Mouse (Mus musculus): Measurements from ENCODE around the gene Filip1. TPM values are rescaled to one million over a fixed set of nuclear protein-coding genes. Genes with fewer than 3 reads are reported as not detected.

Gene Filip1
- polyA plus RNA-seq, 2 experiments, result 0.29 to 0.37 TPM

GRCm38 (mm10) chr9:79842615-79843014 lies 170.0 kb downstream of the Filip1 start:
- WGBS (ENCODE audit: insufficient replicate concordance), result 62% methylated on average over 6 of the region's 6 CpGs
- no peak overlapping the region for H3K9ac ChIP-seq (replicated peaks)
- H3K27me3 ChIP-seq (ENCODE audit: control insufficient read depth, insufficient read depth, low read length), result no peaks in the 10 kb centered on the region
- DNase-seq (ENCODE audit: low read depth in 3 of 3, low spot score in 3 of 3), result no peak
- no peaks in the 10 kb centered on the region for H3K36me3 ChIP-seq (replicated peaks; ENCODE audit: control insufficient read depth, insufficient read depth, low read depth)
- no peak for ATAC-seq (ENCODE audit: insufficient read depth)
- H3K4me1 ChIP-seq (replicated peaks; ENCODE audit: control insufficient read depth in 2 of 2, insufficient read depth in 2 of 2, low read length in 1 of 2), result no peaks in the 10 kb centered on the region
- H3K4me2 ChIP-seq (ENCODE audit: low read depth), result no peak overlapping the region
- no peak overlapping the region for H3K27ac ChIP-seq
- H3K4me3 ChIP-seq (ENCODE audit: insufficient read depth in 1 of 2, low read depth in 2 of 2, low read length in 2 of 2), result no peak overlapping the region
- no peak for TF ChIP-seq EP300 (IDR thresholded peaks at IDR 0.05; ENCODE audit: low read depth)
- no peak for TF ChIP-seq CTCF (IDR thresholded peaks at IDR 0.05; ENCODE audit: low read depth)
- no peaks in the 10 kb centered on the region for H3K9me3 ChIP-seq (ENCODE audit: control insufficient read depth, low read length)

DNA sequence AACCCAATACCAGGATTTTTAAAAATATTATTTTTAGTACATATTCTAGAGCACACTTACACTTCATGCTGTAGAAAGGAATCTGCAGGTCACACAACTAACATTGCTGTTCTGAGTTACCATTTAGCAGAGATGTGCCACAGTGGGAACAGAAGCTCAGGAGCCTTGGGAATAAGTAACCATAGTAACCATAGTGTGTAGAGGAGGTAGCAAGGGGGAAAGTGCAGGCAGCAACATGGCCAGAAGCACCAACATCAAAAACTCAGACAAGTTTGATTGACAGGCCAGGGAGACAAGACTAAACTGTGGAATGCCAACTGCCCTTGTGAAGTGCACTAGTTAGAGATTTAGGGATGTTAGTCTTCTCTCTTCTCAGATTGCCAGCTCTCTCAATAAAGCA lies 170.6 kb downstream of the Filip1 start:
- no peak overlapping the region for H3K4me3 ChIP-seq (ENCODE audit: insufficient read depth in 1 of 2, low read depth in 2 of 2, low read length in 2 of 2)
- ATAC-seq (ENCODE audit: insufficient read depth), result no peak
- H3K4me1 ChIP-seq (replicated peaks; ENCODE audit: control insufficient read depth in 2 of 2, insufficient read depth in 2 of 2, low read length in 1 of 2), result no peaks in the 10 kb centered on the region
- no peak overlapping the region for H3K27ac ChIP-seq
- DNase-seq (ENCODE audit: low read depth in 3 of 3, low spot score in 3 of 3), result no peak
- H3K36me3 ChIP-seq (replicated peaks; ENCODE audit: control insufficient read depth, insufficient read depth, low read depth), result no peaks in the 10 kb centered on the region
- H3K4me2 ChIP-seq (ENCODE audit: low read depth), result no peak overlapping the region
- no peak for TF ChIP-seq EP300 (IDR thresholded peaks at IDR 0.05; ENCODE audit: low read depth)
- TF ChIP-seq CTCF (IDR thresholded peaks at IDR 0.05; ENCODE audit: low read depth), result no peak
- no peaks in the 10 kb centered on the region for H3K27me3 ChIP-seq (ENCODE audit: control insufficient read depth, insufficient read depth, low read length)
- H3K9me3 ChIP-seq (ENCODE audit: control insufficient read depth, low read length), result no peaks in the 10 kb centered on the region
- no peak overlapping the region for H3K9ac ChIP-seq (replicated peaks)

DNA sequence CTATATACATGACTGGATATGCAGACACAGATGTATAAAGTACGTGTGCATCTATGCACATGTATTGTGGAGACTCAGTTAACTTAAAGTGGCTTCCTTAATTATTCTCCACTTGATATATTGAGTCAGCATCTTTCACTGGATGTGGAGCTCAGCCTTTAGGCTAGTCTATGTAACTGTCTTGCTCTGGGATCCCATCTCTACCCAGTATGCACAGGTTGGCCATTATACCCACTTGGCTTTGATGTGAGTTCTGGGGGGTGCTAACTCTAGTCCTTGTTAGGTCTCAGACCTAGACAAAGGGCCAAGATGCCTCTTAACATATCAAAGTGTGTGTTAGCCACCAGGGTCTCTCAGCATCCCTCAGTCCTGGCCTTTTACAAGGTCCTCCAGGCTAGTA lies 181.4 kb downstream of the Filip1 start:
- no peak for ATAC-seq (ENCODE audit: insufficient read depth)
- no peak for DNase-seq (ENCODE audit: low read depth in 3 of 3, low spot score in 3 of 3)
- no peaks in the 10 kb centered on the region for H3K27me3 ChIP-seq (ENCODE audit: control insufficient read depth, insufficient read depth, low read length)
- no peak overlapping the region for H3K27ac ChIP-seq
- H3K4me3 ChIP-seq (ENCODE audit: insufficient read depth in 1 of 2, low read depth in 2 of 2, low read length in 2 of 2), result no peak overlapping the region
- no peak overlapping the region for H3K9ac ChIP-seq (replicated peaks)
- no peaks in the 10 kb centered on the region for H3K36me3 ChIP-seq (replicated peaks; ENCODE audit: control insufficient read depth, insufficient read depth, low read depth)
- H3K9me3 ChIP-seq (ENCODE audit: control insufficient read depth, low read length), result no peaks in the 10 kb centered on the region
- H3K4me2 ChIP-seq (ENCODE audit: low read depth), result no peak overlapping the region
- 63% methylated on average over 1 of the region's 1 CpGs for WGBS (ENCODE audit: insufficient replicate concordance)
- no peak for TF ChIP-seq CTCF (IDR thresholded peaks at IDR 0.05; ENCODE audit: low read depth)
- TF ChIP-seq EP300 (IDR thresholded peaks at IDR 0.05; ENCODE audit: low read depth), result no peak
- no peaks in the 10 kb centered on the region for H3K4me1 ChIP-seq (replicated peaks; ENCODE audit: control insufficient read depth in 2 of 2, insufficient read depth in 2 of 2, low read length in 1 of 2)

GRCm38 (mm10) chr9:79830874-79831273 lies 181.8 kb downstream of the Filip1 start:
- DNase-seq (ENCODE audit: low read depth in 3 of 3, low spot score in 3 of 3), result no peak
- ATAC-seq (ENCODE audit: insufficient read depth), result no peak
- WGBS (ENCODE audit: insufficient replicate concordance), result 31% methylated on average over 4 of the region's 4 CpGs

DNA sequence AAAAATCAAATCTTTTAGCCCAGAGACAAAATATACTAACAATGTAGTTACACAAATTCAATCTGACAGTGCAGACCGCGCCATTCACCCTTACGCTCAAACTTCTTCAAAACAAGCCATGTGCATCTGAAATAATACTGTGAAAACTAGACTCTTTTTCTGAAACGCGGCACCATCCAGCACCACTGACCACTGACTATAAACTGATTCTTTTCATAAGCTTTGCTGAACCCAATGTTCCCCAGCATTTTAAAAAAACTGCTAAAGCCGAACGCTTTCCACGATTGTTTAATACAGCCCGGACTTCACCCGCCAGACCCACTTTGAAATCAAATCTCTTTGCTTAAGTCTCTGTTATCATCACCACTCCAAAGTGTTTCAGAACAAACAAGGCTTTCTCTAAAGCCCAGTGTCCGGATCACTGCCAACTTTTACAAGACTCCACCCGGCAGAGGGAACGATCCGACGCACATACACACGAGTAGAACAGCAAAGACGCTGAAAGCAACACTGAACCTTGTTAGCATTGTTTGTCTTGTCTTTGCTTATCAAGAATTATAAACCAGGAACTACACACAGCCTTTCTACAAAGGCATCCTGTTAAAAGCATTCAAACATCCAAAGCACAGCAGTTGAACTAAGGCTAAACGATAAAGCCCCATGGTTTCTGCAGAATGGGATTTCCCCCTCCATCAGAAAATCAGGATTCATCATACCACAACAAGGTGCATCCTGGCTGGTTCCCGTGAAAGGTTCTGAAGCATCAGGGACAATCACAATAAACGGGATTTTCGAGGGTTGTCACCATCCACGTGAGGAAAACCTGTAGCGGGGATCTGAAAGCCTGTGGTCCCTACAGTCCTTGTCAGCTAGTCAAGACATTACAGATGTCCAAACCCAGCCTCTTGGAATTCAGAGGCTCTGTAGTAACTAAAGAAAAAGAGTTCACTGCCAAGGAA lies 182.5 kb downstream of the Filip1 start:
- 66% methylated on average over 23 of the region's 23 CpGs for WGBS (ENCODE audit: insufficient replicate concordance)
- H3K27ac ChIP-seq, result no peak overlapping the region
- no peak for ATAC-seq (ENCODE audit: insufficient read depth)
- no peaks in the 10 kb centered on the region for H3K36me3 ChIP-seq (replicated peaks; ENCODE audit: control insufficient read depth, insufficient read depth, low read depth)
- no peak for DNase-seq (ENCODE audit: low read depth in 3 of 3, low spot score in 3 of 3)
- no peak overlapping the region for H3K4me3 ChIP-seq (ENCODE audit: insufficient read depth in 1 of 2, low read depth in 2 of 2, low read length in 2 of 2)
- no peaks in the 10 kb centered on the region for H3K27me3 ChIP-seq (ENCODE audit: control insufficient read depth, insufficient read depth, low read length)
- H3K4me2 ChIP-seq (ENCODE audit: low read depth), result no peak overlapping the region
- no peak overlapping the region for H3K9ac ChIP-seq (replicated peaks)
- no peaks in the 10 kb centered on the region for H3K4me1 ChIP-seq (replicated peaks; ENCODE audit: control insufficient read depth in 2 of 2, insufficient read depth in 2 of 2, low read length in 1 of 2)
- no peaks in the 10 kb centered on the region for H3K9me3 ChIP-seq (ENCODE audit: control insufficient read depth, low read length)
- no peak for TF ChIP-seq CTCF (IDR thresholded peaks at IDR 0.05; ENCODE audit: low read depth)

More at GRCm38 (mm10) chr9:79830874-79831273, 181.8 kb downstream of the Filip1 start:
- Histone ChIP-seq H3K36me3 (replicated peaks; ENCODE audit: control insufficient read depth, insufficient read depth, low read depth) (no peaks in the 10 kb centered on the region), H3K9ac (replicated peaks) (no peak overlapping the region), H3K27ac (no peak overlapping the region), H3K9me3 (ENCODE audit: control insufficient read depth, low read length) (no peaks in the 10 kb centered on the region), H3K4me3 (ENCODE audit: insufficient read depth in 1 of 2, low read depth in 2 of 2, low read length in 2 of 2) (no peak overlapping the region), H3K4me2 (ENCODE audit: low read depth) (no peak overlapping the region), H3K27me3 (ENCODE audit: control insufficient read depth, insufficient read depth, low read length) (no peaks in the 10 kb centered on the region), H3K4me1 (replicated peaks; ENCODE audit: control insufficient read depth in 2 of 2, insufficient read depth in 2 of 2, low read length in 1 of 2) (no peaks in the 10 kb centered on the region)
- TF ChIP-seq EP300 (IDR thresholded peaks at IDR 0.05; ENCODE audit: low read depth) (no peak), CTCF (IDR thresholded peaks at IDR 0.05; ENCODE audit: low read depth) (no peak)
